Mouse (Mus musculus) C2C12 (cell line): ENCODE results near the gene Rab11a.

ENCODE experiments used
- CTCF ChIP-seq: IDR thresholded peaks from one replicate; pipeline ENCODE4 v1.5.1; 2011; ENCODE audit not compliant: control insufficient read depth, insufficient read depth, insufficient read length
- MAX ChIP-seq: IDR thresholded peaks from one replicate; pipeline ENCODE4 v1.6.1; 2011; ENCODE audit warnings: mild to moderate bottlenecking, control low read depth
- USF1 ChIP-seq: IDR thresholded peaks from one replicate; pipeline ENCODE4 v1.6.1; 2011; ENCODE audit warnings: low read depth, mild to moderate bottlenecking, control low read depth, moderate library complexity

GRCm38 (mm10) chr9:64774411-64774811 is 36.9 kb upstream of the Rab11a start:
- TF ChIP-seq USF1 (no peak), CTCF (no peak), MAX (no peak)
